Mouse (Mus musculus) MEL (cell line): ENCODE data around the gene H2afy. TPM values are rescaled to one million over a fixed set of nuclear protein-coding genes. Genes with fewer than 3 reads are reported as not detected.

Experiments
- DNase-seq: peaks from one replicate; pipeline ENCODE4 v3.0.0; 2011; ENCODE audit warnings: low read depth, low spot score
- H3K27ac ChIP-seq: 2 replicates; pipeline ENCODE4 v1.5.1; 2012; ENCODE audit warnings: low read depth, mild to moderate bottlenecking, control low read depth, low read length, moderate library complexity; ENCODE audit not compliant: control insufficient read depth
- H3K27me3 ChIP-seq, 2 experiments: fragments of 150-350 bp in 1 of 2; sonication (generic) in 1 of 2; 2 replicates each; pipeline ENCODE4 v1.6.1; 2012; ENCODE audit warnings: low read length in 2 of 2, mild to moderate bottlenecking in 2 of 2, improper control_type of control experiment in 1 of 2, moderate library complexity in 1 of 2; ENCODE audit not compliant: insufficient read depth in 2 of 2, control insufficient read depth in 1 of 2
- H3K36me3 ChIP-seq, 2 experiments: 2 replicates each; pipeline ENCODE4 v1.6.1; 2012 to 2014; ENCODE audit warnings: low read length in 2 of 2, improper control_type of control experiment in 1 of 2, inconsistent platforms in 1 of 2, mild to moderate bottlenecking in 1 of 2; ENCODE audit not compliant: insufficient read depth in 2 of 2, control insufficient read depth in 1 of 2
- H3K4me1 ChIP-seq, 2 experiments: fragments of 150-350 bp in 1 of 2; sonication (generic) in 1 of 2; 2 replicates each; pipeline ENCODE4 v1.6.1; 2012; ENCODE audit warnings: low read length in 2 of 2, improper control_type of control experiment in 1 of 2, mild to moderate bottlenecking in 1 of 2; ENCODE audit not compliant: insufficient read depth in 2 of 2, control insufficient read depth in 1 of 2
- H3K4me3 ChIP-seq, 2 experiments: fragments of 150-350 bp in 1 of 2; sonication (generic) in 1 of 2; 2 replicates each; pipeline ENCODE4 v1.5.1; 2012; ENCODE audit warnings: low read depth in 2 of 2, low read length in 2 of 2, mild to moderate bottlenecking in 2 of 2, moderate library complexity in 2 of 2, control low read depth in 1 of 2, improper control_type of control experiment in 1 of 2; ENCODE audit not compliant: control insufficient read depth in 1 of 2, insufficient read depth in 1 of 2
- H3K79me2 ChIP-seq: 2 replicates; pipeline ENCODE4 v1.6.1; 2012; ENCODE audit warnings: mild to moderate bottlenecking, low read length, moderate library complexity; ENCODE audit not compliant: control insufficient read depth, poor library complexity, insufficient read depth
- H3K9ac ChIP-seq: 2 replicates; pipeline ENCODE4 v1.6.1; 2012; ENCODE audit warnings: low read depth, mild to moderate bottlenecking, control low read depth, low read length, moderate library complexity; ENCODE audit not compliant: control insufficient read depth, poor library complexity, severe bottlenecking
- H3K9me3 ChIP-seq: fragments of 150-350 bp; sonication (generic); replicated peaks from 2 replicates; pipeline ENCODE4 v1.6.1; 2012; ENCODE audit warnings: mild to moderate bottlenecking, low read length, improper control_type of control experiment, moderate library complexity; ENCODE audit not compliant: insufficient read depth
- BHLHE40 ChIP-seq: IDR thresholded peaks from 2 replicates; pipeline ENCODE4 v1.6.1; 2012; ENCODE audit warnings: low read depth, mild to moderate bottlenecking, inconsistent platforms, low read length, improper control_type of control experiment, borderline replicate concordance
- CHD1 ChIP-seq: IDR thresholded peaks from 2 replicates; pipeline ENCODE4 v1.6.1; 2012; ENCODE audit warnings: low read depth, mild to moderate bottlenecking, inconsistent platforms, low read length, improper control_type of control experiment
- CHD2 ChIP-seq: IDR thresholded peaks from 2 replicates; pipeline ENCODE4 v1.6.1; 2011; ENCODE audit warnings: low read length, improper control_type of control experiment
- E2F4 ChIP-seq: IDR thresholded peaks from 2 replicates; pipeline ENCODE4 v1.6.1; 2011; ENCODE audit warnings: low read depth, low read length, improper control_type of control experiment, borderline replicate concordance
- GATA1 ChIP-seq: IDR thresholded peaks from 2 replicates; pipeline ENCODE4 v1.6.1; 2011; ENCODE audit warnings: low read depth, low read length, improper control_type of control experiment
- HCFC1 ChIP-seq: IDR thresholded peaks from 2 replicates; pipeline ENCODE4 v1.6.1; 2012; ENCODE audit warnings: low read depth, mild to moderate bottlenecking, inconsistent platforms, low read length, improper control_type of control experiment, moderate library complexity
- JUND ChIP-seq: IDR thresholded peaks from 2 replicates; pipeline ENCODE4 v1.6.1; 2011; ENCODE audit warnings: low read depth, mild to moderate bottlenecking, improper control_type of control experiment, low read length
- MAX ChIP-seq: IDR thresholded peaks from 2 replicates; pipeline ENCODE4 v1.6.1; 2011; ENCODE audit warnings: low read length, improper control_type of control experiment
- MYC ChIP-seq: IDR thresholded peaks from 2 replicates; pipeline ENCODE4 v1.6.1; 2011; ENCODE audit warnings: low read depth, mild to moderate bottlenecking, low read length, improper control_type of control experiment, moderate library complexity
- NELFE ChIP-seq: IDR thresholded peaks from 2 replicates; pipeline ENCODE4 v1.6.1; 2011; ENCODE audit warnings: low read depth, low read length, improper control_type of control experiment
- POLR2A ChIP-seq, 2 experiments: IDR thresholded peaks; 2 replicates each; pipeline ENCODE4 v1.6.1; 2011 to 2012; ENCODE audit warnings: low read length in 2 of 2, mild to moderate bottlenecking in 2 of 2, control low read depth in 1 of 2, improper control_type of control experiment in 1 of 2, low read depth in 1 of 2, moderate library complexity in 1 of 2; ENCODE audit not compliant: control insufficient read depth in 1 of 2, insufficient read depth in 1 of 2, poor library complexity in 1 of 2
- RCOR1 ChIP-seq: IDR thresholded peaks from 2 replicates; pipeline ENCODE4 v1.6.1; 2012; ENCODE audit warnings: low read depth, mild to moderate bottlenecking, inconsistent platforms, low read length, improper control_type of control experiment
- SIN3A ChIP-seq: IDR thresholded peaks from 2 replicates; pipeline ENCODE4 v1.6.1; 2012; ENCODE audit warnings: low read length, improper control_type of control experiment, inconsistent platforms
- SMC3 ChIP-seq: IDR thresholded peaks from 2 replicates; pipeline ENCODE4 v1.6.1; 2011; ENCODE audit warnings: low read depth, low read length, improper control_type of control experiment
- TAL1 ChIP-seq: IDR thresholded peaks from 2 replicates; pipeline ENCODE4 v1.6.1; 2012; ENCODE audit warnings: mild to moderate bottlenecking, inconsistent platforms, low read length, moderate library complexity, mixed read lengths
- TBP ChIP-seq: IDR thresholded peaks from 2 replicates; pipeline ENCODE4 v1.8.0; 2011; ENCODE audit warnings: low read depth, low read length, improper control_type of control experiment
- USF1 ChIP-seq: IDR thresholded peaks from 2 replicates; pipeline ENCODE4 v1.6.1; 2014; ENCODE audit warnings: low read depth, mild to moderate bottlenecking, inconsistent platforms, low read length, improper control_type of control experiment, moderate library complexity
- ZKSCAN1 ChIP-seq: IDR thresholded peaks from 2 replicates; pipeline ENCODE4 v1.6.1; 2012; ENCODE audit warnings: low read depth, mild to moderate bottlenecking, inconsistent platforms, low read length, improper control_type of control experiment, moderate library complexity
- ZNF384 ChIP-seq: IDR thresholded peaks from 2 replicates; pipeline ENCODE4 v1.6.1; 2012; ENCODE audit warnings: low read depth, mild to moderate bottlenecking, inconsistent platforms, low read length, improper control_type of control experiment
- polyA plus RNA-seq, 2 experiments: library from polyadenylated mRNA; stranded (reverse) in 1 of 2; unstranded in 1 of 2; fragments of >175 nt in 1 of 2; fragments of >200 nt in 1 of 2; gene quantifications; 2 replicates each; pipeline versions ENCODE4 v1.2.1 to v1.2.4; 2012; ENCODE audit warnings: low replicate concordance in 2 of 2, low read depth in 1 of 2; ENCODE audit not compliant: insufficient read length in 2 of 2, insufficient read depth in 1 of 2, missing spikeins in 1 of 2
- total RNA-seq: library from RNA; depleted of rRNA; stranded (reverse); fragments of 300-350 nt; gene quantifications from 2 replicates; pipeline ENCODE4 v1.2.3, GENCODE M21; 2012

Gene H2afy
- total and polyA plus RNA-seq, 3 experiments, result 159 to 245 TPM; not detected in 1

GRCm38 (mm10) chr13:56112980-56113379 is 23.2 kb downstream of the H2afy start:
- no peak overlapping the region for H3K27ac ChIP-seq
- TF ChIP-seq ZNF384 (no peak), ZKSCAN1 (no peak), SMC3 (no peak), MAX (no peak), CHD1 (no peak), BHLHE40 (no peak), MYC (no peak), TBP (no peak), NELFE (no peak), USF1 (no peak)
- DNase-seq, result no peak
- H3K9ac ChIP-seq, result no peak overlapping the region
- H3K79me2 ChIP-seq, result 0 out of 2 replicates have a peak, but pooled peaks cover 2% of the 10 kb centered on the region
- H3K4me3 ChIP-seq, result no peak overlapping the region
- H3K36me3 ChIP-seq, result peaks cover 0 to 2% of the 10 kb centered on the region in 2 experiments; a peak in 2 of 4 replicates
- no peaks in the 10 kb centered on the region for H3K27me3 ChIP-seq
- H3K9me3 ChIP-seq, result no peaks in the 10 kb centered on the region
- no peaks in the 10 kb centered on the region for H3K4me1 ChIP-seq

- Histone ChIP-seq H3K27ac (no peak overlapping the region), H3K4me3 (no peak overlapping the region), H3K27me3 (no peaks in the 10 kb centered on the region), H3K4me1 (no peaks in the 10 kb centered on the region), H3K79me2 (0 out of 2 replicates have a peak, but pooled peaks cover 2% of the 10 kb centered on the region), H3K9ac (no peak overlapping the region), H3K9me3 (no peaks in the 10 kb centered on the region), H3K36me3 (peaks cover 0 to 2% of the 10 kb centered on the region in 2 experiments; a peak in 2 of 4 replicates)
- DNase-seq, result no peak
- TF ChIP-seq TAL1 (no peak), SIN3A (no peak), CHD2 (no peak), RCOR1 (no peak), POLR2A (IDR thresholded peaks at IDR 0.05; ENCODE audit: control insufficient read depth in 1 of 2, insufficient read depth in 1 of 2, low read depth in 1 of 2, low read length in 2 of 2, poor library complexity in 1 of 2) (no peak), GATA1 (no peak), ZKSCAN1 (no peak), HCFC1 (no peak), JUND (no peak), E2F4 (no peak)
These were observed 23.7 kb downstream of the H2afy start for GRCm38 (mm10) chr13:56112496-56112895.
